Mouse (Mus musculus) yolk sac, embryonic 10.5 days (tissue): ENCODE measurements around the gene Gm49352.
"Not testable (repeated sequence)": the region's sequence is repeated elsewhere in the genome, so short reads cannot be mapped to it uniquely, and the experiment has no call there.

Experiments used
- DNase-seq: peaks from one replicate; pipeline ENCODE4 v3.0.0-alpha.2; 2017; ENCODE audit warnings: low spot score

Gm49352 gene

DNA sequence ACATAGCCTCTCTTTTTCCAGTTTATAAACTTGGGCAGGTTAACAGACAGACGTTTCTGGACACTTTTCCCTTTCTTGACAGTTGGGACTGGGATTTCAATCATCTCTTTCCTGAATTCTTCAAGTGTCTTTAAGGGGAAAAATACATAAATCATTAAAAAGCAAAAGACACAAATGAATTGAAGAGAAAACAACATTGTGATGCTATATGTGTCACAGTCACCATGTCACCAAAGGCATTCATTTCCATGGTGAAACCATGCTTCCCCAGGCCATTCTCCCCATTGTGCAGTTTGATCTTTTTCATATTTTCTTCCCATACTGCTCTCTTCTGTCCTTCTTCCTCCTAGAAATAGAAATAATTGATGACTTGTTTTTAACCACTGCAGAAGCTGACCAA lies at the start of gene Gm49352:
Gene Gm49352 (minus strand): TSS at position 101 of the 400 bp plus-strand sequence.
- DNase-seq, result not testable (repeated sequence)

DNA sequence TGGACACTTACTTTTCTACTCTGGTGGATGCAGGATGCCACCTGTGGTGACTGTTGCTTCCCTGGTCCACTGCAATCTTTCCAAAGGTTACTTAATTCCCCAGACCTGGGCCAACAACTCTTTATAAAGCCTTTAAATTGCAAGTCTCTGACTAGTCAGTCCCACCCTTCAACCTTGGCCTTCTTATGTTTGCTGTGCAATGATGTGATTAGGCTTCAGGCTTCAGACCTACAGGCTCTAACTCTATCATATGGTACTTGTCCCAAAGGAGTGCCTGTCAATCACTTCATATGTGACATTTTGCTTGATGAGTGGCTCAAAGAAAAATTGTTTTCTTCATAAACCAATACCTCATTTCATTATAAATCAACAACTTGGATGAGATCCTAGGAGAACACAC lies 2.1 kb upstream of the Gm49352 start, which contains the start of gene Cts3:
Gene Cts3 (minus strand): TSS at position 101 of the 400 bp plus-strand sequence.
- no peak for DNase-seq

DNA sequence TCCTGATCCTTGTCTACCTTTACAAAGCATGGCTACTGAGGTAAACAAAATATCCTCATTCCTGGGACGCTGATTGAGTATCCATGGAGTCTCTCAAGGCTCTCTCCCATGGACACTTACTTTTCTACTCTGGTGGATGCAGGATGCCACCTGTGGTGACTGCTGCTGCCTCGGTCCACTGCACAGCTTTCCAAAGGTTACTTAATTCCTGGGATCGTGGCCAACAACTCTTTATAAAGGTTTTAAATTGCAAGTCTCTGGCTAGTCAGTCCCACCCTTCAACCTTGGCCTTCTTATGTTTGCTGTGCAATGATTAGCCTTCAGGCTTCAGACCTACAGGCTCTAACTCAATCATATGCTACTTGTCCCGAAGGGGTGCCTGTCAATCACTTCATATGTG lies 26.3 kb downstream of the Gm49352 start, which contains the start of gene Ctsm:
Gene Ctsm (minus strand): TSS at position 209 of the 400 bp plus-strand sequence.
- no peak for DNase-seq
